Mouse (Mus musculus): ENCODE results near the gene Fam214a.

Gene Fam214a

GRCm38 (mm10) chr9:74952106-74952505 lies 578 bp upstream of the Fam214a start:
- DNase-seq (ENCODE audit: low spot score) = no peak

GRCm38 (mm10) chr9:74953265-74953958 lies 728 bp downstream of the Fam214a start:
- peak; percentile 67 for DNase-seq (ENCODE audit: low spot score)

GRCm38 (mm10) chr9:74953959-74954279 lies 1.2 kb downstream of the Fam214a start:
- no peak for DNase-seq (ENCODE audit: low spot score)

GRCm38 (mm10) chr9:74954387-74954786 lies 1.7 kb downstream of the Fam214a start:
- no peak for DNase-seq (ENCODE audit: low spot score)

- DNase-seq (ENCODE audit: low spot score) = no peak
Observed at GRCm38 (mm10) chr9:74960630-74961029, 7.9 kb downstream of the Fam214a start.

GRCm38 (mm10) chr9:74961073-74961575 lies 8.4 kb downstream of the Fam214a start:
- peak; percentile 52 for DNase-seq (ENCODE audit: low spot score)

- no peak for DNase-seq (ENCODE audit: low spot score)
Observed at GRCm38 (mm10) chr9:74963953-74964352, 11.3 kb downstream of the Fam214a start.

GRCm38 (mm10) chr9:74964866-74965384 lies 12.2 kb downstream of the Fam214a start:
- DNase-seq (ENCODE audit: low spot score) = no peak

GRCm38 (mm10) chr9:74966200-74966599 lies 13.5 kb downstream of the Fam214a start:
- DNase-seq (ENCODE audit: low spot score) = no peak

- no peak for DNase-seq (ENCODE audit: low spot score)
Observed at GRCm38 (mm10) chr9:74968647-74969428, 16.2 kb downstream of the Fam214a start.

- no peak for DNase-seq (ENCODE audit: low spot score)
Observed at GRCm38 (mm10) chr9:74970591-74970990, 17.9 kb downstream of the Fam214a start.

GRCm38 (mm10) chr9:74971191-74971976 lies 18.7 kb downstream of the Fam214a start:
- DNase-seq (ENCODE audit: low spot score) = no peak

- no peak for DNase-seq (ENCODE audit: low spot score)
Observed at GRCm38 (mm10) chr9:74972736-74973135, 20.1 kb downstream of the Fam214a start.

- no peak for DNase-seq (ENCODE audit: low spot score)
Observed at GRCm38 (mm10) chr9:74973154-74973553, 20.5 kb downstream of the Fam214a start.

- DNase-seq (ENCODE audit: low spot score) = peak; percentile 40
Observed at GRCm38 (mm10) chr9:74974758-74975157, 22.1 kb downstream of the Fam214a start.

GRCm38 (mm10) chr9:74975416-74975815 lies 22.7 kb downstream of the Fam214a start:
- no peak for DNase-seq (ENCODE audit: low spot score)

GRCm38 (mm10) chr9:74975911-74976563 lies 23.4 kb downstream of the Fam214a start:
- peak; percentile 95 for DNase-seq (ENCODE audit: low spot score)

- DNase-seq (ENCODE audit: low spot score) = no peak
Observed at GRCm38 (mm10) chr9:74977251-74977650, 24.6 kb downstream of the Fam214a start.

- DNase-seq (ENCODE audit: low spot score) = no peak
Observed at GRCm38 (mm10) chr9:74977962-74978361, 25.3 kb downstream of the Fam214a start.

- no peak for DNase-seq (ENCODE audit: low spot score)
Observed at GRCm38 (mm10) chr9:74978868-74979267, 26.2 kb downstream of the Fam214a start.

- no peak for DNase-seq (ENCODE audit: low spot score)
Observed at GRCm38 (mm10) chr9:74979371-74979770, 26.7 kb downstream of the Fam214a start.

GRCm38 (mm10) chr9:74979866-74980265 lies 27.2 kb downstream of the Fam214a start:
- DNase-seq (ENCODE audit: low spot score) = no peak
